Mouse (Mus musculus) heart, postnatal 25 days (tissue): ENCODE results near the gene Lmtk3. TPM values are rescaled to one million over a fixed set of nuclear protein-coding genes. Genes with fewer than 3 reads are reported as not detected.

Experiments used
- DNase-seq: peaks from one replicate; pipeline ENCODE4 v3.0.0; 2022; ENCODE audit warnings: low spot score
- intact Hi-C: fragments of 180-260 bp; cut with DNase I; formaldehyde crosslinking; loops from one replicate; pipeline ENCODE4 v1.15.1; 2025
- total RNA-seq, 2 experiments: library from RNA; stranded (reverse); gene quantifications; 2 replicates each; pipeline ENCODE4 v1.2.3; 2021

Lmtk3 gene
- total RNA-seq = under 1 TPM in 1 of 2 experiments, not detected in 1; 0.14 TPM

DNA sequence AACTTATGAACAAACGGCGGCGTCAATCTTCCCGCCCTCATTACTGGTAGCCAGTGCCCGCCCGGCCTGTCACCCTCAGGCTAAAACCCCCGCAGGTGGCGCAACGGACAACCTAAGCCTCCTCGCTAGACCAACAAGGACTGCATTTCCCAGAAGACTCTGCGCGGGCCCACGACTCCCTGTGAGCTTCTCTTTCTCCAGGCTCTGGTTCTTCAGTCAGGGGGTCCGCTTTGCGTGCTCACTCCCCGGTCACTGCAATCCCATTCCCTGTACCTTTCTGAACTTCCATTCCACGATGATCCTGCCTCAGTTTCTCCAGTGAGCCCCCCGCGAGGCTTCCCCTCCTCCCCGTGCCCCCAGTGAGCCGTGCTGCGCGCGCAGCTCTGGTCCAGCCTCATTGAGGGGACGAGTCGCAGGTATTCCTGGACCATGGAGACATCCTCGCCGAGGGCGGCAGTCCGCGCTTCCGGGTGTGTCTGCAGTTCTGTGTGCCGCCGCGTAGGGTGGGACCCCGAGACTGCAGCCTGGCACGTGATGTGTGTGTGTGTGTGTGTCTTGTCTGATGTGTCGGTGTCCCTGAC is at the start of gene Lmtk3:
TSS of gene Lmtk3 (plus strand) at position 228 of the 581 bp plus-strand sequence.
- DNase-seq = no peak
- intact Hi-C loops = no loop called here

DNA sequence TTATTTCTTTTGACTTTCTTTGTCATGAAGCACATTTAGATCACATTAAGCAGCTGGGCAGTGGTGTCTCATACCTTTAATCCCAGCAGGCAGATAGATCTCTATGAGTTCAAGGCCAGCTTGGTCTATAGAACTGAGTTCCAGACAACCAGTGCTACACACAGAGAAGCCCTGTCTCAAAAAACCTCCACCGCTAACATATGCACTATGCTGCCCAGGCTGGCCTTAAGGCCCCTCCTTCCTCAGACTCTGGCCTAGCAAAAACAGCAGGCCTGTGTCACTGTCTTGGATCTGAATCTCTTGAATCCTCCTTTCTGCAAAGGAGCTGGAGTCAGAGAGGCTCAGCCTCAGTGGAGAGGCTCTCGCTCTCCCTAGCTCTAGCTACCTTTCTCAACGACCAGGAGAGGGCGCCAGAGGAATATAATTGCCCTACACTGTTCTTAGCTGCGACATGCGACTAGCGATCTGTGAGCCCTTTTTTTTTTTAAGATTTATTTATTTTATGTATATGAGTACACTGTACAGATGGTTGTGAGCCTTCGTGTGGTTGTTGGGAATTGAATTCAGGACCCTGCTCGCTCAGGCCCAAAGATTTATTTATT is 44.3 kb upstream of the Lmtk3 start:
- intact Hi-C loops = loop anchor here (1.0 kb wide), 2 partner anchors 62 to 196 kb away; no protein-coding TSS in a partner anchor

DNA sequence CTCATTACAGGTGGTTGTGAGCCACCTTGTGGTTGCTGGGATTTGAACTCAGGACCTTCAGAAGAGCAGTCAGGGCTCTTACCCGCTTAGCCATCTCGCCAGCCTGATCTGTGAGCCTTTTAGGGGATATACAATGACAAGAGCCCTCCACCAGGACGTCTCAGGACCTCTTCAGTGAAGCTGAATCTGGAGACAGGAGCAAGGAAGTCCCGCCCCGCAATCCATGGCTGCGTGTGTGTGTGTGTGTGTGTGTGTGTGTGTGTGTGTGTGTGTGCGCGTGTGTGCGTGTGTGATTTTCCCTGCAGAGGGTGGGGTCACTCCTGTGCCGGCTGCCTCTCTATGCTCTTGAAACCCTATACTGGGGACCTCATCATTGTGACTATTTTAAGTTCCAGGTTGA is 43.7 kb upstream of the Lmtk3 start:
- intact Hi-C loops = loop anchor here (1.0 kb wide), 2 partner anchors 61 to 195 kb away; no protein-coding TSS in a partner anchor

More for the DNA sequence above, 44.3 kb upstream of the Lmtk3 start:
- DNase-seq = no peak

DNA sequence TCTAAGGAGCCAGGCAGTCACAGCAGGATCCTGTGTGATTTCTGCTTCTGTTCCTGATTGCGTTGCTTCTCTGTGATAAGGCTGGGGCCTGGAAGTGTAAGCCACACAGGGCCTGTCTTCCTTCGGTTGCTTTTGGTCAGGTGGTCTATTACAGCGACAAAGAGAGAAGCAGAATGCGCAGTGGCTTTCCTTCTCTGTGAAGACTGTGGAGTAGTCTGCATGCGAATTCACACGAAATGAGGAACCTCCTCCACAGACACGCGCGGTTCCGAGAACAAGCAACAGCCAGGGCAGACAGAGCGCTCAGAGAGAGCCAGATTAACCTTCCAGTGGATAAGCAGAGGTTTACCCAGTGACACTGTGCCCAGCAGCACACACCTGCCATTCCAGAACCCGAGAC is 42.2 kb upstream of the Lmtk3 start:
- no peak for DNase-seq
- intact Hi-C loops = no loop called here

More for the DNA sequence above, 43.7 kb upstream of the Lmtk3 start:
- DNase-seq = no peak

DNA sequence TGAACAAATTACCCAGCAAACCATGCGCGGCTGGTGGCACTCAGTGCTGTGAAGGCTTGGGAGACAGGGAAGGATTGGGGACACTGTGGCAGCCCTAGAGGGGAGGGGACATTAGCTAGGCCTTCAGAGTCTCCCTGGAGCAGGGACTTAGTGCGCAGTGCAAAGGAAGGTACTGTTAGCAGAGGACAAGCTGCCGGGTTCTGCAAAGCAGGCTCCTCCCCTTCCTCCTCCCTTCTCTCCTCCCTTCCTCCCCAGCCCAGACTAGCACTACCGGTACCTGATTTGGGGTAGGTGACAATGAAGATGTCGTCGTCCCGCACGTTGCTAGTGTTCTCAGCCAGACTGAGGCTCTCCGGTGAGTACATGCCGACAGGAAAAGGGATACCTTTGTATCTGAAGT is 41.8 kb upstream of the Lmtk3 start:
- intact Hi-C loops = no loop called here

DNA sequence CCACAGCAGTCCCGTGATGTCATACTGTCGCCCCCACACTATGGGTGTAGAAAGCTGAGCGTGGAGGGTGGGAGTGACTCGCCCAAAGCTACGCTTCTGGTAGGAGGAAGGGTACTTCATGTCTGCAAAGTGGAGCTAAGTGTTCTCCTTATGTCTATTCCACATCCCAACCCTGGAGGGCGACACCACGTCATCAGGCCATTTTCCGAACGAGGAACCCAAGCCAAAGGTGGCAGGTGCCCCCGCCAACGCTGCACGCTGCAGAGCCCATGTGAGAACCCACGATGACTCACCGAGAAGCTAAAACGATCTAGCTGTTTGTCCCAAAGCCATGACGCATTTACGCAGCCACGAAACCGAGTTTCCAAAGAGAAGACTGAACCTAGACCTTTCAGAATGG is 41.2 kb upstream of the Lmtk3 start:
- intact Hi-C loops = no loop called here

More for the DNA sequence above, 41.8 kb upstream of the Lmtk3 start:
- no peak for DNase-seq

DNA sequence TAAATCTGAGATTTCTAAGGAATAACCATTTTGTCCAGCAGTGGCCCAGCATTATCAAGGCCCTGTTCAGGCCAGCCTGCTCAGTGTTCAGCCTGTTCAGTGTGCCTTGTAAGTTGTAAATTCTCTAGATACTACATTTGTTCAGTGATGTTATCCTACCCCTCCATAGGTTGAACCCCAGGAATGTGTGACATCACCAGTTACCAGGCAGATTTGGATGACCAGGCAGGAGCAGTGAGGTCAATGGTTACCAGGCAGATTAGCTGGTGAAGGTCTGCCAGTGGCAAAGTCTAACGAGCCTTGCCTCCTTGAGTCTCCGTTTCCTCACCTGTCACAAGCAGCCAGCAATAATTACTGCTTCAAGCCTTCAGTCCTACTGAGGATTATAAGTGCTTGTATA is 39.2 kb upstream of the Lmtk3 start:
- intact Hi-C loops = no loop called here
- no peak for DNase-seq

More for the DNA sequence above, 41.2 kb upstream of the Lmtk3 start:
- DNase-seq = no peak

DNA sequence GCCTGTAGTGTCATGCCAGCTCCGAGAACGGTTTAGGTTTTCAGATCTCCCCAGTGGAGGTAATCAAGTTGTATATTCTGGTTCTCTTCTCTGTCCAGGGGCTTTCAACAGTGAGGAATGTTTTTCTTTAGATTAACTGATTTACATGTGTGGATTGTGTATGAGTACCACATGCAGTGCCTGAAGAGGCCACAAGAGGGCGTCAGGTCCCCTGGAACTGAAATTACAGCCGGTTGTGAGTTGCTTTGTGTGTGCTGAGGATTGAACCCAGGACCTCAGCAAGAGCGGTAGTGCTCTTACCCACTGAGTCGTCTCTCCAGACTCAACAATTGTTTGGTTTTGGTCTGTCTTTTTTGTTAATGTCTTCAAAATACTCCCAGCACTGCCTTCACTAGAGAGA is 37.0 kb upstream of the Lmtk3 start:
- no peak for DNase-seq
- intact Hi-C loops = no loop called here

DNA sequence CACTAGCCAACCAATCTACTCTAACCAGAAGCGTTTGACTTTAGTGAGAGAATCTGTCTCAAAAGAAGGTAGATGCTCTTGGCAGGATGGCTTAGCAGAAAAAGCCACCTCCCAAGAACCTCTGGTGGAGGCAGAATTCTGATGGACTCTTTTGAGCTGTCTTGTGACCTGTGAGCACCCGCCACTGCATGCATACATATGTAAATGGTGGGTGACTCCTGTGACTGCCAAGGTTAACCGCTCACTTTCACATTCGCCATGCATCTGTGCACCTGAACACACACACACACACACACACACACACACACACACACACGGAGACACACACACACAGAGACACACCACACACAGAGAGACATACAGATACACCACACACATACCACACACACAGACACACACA is 36.1 kb upstream of the Lmtk3 start:
- intact Hi-C loops = no loop called here
- DNase-seq = no peak

DNA sequence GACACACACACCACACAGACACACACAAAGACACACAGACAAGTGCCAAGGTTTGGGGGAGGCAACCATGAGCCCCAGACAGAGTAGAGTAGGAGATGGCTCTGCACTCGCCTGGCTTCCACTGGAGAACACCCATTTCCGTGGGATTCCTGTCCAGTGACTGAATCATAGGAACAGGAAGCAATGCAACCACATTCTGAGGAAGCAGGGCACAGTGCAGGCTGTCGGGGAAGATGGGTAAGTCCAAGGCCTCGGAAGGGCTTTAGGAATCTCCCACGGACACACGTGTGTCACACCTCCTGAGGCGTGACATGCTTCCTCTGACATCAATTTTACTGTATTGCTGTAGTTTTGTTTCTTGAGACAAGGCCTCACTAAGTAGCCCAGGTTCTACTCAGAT is 35.4 kb upstream of the Lmtk3 start:
- intact Hi-C loops = no loop called here

DNA sequence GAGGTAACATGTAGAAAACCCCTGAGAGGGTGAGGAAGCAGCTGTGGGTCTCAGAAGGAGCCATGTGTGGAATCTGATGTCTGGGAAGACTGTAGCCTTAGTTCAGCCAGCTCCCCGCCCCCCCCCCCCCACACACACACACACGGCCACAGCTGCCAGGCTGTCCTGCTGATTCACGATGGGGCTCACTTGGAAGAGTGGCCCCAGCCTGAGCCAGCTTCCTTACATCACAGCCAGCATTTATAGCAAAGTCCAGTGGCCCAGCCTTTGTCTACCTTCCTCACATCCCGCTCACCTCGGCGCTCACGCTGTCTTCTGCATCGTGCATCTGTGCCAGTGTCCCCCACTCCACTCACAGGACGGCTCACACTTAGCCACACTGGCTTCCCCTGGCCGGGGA is 34.1 kb upstream of the Lmtk3 start:
- intact Hi-C loops = no loop called here
- no peak for DNase-seq

More for the DNA sequence above, 35.4 kb upstream of the Lmtk3 start:
- DNase-seq = no peak

DNA sequence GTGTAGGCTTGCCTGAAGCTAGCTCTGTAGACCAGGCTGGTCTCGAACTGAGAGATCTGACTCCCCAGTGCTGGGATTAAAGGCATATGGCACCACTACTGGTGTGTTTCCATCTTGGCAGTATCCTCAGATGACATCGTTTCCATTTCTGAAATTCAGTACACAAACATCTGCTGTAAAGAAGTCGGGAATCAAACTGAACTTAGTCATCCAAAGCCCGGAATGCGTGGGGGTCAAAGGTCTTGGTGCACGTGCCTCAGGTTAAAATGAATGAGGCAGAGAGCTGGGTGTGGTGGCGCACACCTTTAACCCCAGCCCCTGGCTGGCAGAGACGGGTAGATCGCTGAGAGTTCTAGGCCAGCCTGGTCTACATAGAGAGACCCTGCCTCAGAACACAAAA is 33.4 kb upstream of the Lmtk3 start:
- DNase-seq = no peak
- intact Hi-C loops = no loop called here

DNA sequence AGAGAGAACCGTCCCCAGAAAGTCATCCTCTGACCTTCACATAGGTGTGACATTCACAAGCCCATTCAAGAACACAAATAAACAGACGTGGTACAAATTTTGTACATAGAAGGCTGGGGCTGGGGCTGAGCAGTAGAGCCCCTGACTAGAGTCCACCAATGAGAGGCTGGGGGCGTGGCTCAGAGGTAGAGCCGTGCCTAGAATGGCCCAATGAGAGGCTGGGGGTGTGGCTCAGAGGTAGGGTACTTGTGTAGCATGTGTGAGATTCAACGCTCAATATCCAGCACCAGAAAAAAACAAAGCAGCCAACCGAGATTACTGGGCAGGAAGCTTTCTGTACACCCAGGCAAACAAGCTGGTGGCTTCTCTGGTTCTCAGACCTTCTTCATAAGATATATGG is 27.8 kb upstream of the Lmtk3 start:
- intact Hi-C loops = no loop called here
- no peak for DNase-seq

DNA sequence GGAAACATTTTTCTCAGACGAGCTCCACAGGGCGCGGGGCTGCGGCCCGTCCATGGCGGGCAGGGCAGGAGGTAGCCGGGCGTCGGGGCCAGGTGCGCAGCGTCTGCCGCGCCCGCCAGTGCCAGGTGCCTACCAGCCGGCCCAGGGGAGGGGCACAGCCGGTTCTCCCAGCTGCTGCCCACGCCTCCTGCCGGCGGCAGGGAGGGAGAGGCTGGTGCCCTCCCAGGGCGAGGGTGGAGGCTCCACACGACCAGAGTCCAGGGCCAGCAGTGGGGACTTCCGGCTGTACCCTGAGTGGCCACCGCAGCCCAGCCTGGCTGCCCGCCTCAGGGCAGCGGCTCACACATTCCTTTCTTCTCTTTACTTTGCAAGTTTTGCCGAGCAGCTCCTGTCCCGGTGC is 24.1 kb upstream of the Lmtk3 start:
- intact Hi-C loops = no loop called here

DNA sequence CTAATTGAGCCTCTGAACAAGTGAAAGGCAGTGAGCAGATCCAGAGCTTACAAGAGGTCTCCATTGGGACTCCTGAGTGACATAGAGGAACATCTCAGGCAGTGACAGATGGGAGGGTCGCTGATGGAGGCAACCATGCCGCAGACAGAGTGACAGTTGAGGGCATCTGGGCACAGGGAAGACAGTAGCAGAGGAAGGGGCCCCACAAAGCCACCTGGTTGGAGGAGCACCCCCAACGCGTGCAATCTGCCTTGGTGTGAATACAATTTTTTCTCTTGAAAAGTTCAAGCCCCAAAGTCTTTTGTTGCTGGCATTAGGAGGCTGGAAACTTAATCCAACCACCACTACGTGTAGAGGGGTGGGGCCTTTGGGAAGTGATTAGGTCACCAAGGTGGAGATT is 23.4 kb upstream of the Lmtk3 start:
- intact Hi-C loops = no loop called here
- DNase-seq = no peak

More for the DNA sequence above, 24.1 kb upstream of the Lmtk3 start:
- no peak for DNase-seq

DNA sequence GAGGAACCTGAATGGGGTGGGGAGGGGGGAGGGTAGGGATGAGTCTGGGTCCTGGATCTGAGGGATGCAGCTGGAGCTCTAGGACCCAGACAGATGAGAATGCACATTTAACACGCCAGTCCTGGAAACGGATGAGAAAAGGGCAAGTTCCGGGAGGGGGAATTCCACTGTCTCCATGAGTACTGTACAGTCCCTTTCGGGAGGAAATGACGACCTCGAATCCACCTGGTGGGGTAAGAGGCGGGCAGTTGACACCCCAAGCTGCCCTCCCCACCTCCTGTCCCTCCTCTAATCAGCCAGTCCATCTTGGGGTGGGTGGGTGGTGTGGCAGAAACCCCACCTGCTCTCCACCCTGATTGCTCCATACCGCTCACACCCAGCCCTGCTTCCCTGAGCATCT is 17.5 kb upstream of the Lmtk3 start:
- intact Hi-C loops = no loop called here
- no peak for DNase-seq

DNA sequence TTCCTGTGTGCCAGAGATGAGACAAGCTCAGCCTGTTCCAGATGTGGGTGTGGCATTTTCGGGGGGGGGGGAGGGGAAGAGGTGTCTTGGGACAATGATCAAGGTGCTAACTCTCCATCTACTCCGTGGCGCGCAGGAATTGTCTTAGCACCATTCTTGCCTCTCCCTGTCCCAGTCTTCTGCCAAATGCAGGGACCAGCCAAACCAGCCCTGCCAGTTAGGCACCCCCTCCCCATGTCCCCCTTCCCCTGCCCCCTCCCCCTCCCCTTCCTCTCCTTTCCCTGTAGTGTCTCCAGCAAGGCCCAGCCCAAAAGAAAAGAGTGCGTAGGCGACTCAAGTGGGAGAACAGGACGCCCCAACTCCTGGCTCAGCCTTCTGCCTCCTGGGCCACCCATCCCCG is 16.8 kb upstream of the Lmtk3 start:
- no peak for DNase-seq
- intact Hi-C loops = no loop called here

DNA sequence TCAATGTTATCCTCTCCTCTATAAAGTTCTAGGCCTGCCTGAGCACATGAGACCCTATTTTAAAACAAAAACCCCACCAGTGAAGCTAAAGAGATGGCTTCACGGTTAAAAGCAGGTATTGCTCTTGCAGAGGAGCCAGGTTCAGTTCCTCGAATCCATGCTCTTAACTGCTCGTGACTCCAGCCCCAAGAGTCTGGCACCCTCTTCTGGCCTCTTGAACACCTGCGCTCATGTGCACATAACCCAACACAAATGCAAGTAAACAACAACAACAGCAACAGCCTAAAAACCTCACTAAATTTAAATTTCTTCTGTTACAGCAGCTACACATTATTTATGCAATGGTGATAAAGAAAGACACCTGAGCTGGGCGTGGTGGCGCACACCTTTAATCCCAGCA is 16.0 kb upstream of the Lmtk3 start:
- intact Hi-C loops = no loop called here
- DNase-seq = no peak

DNA sequence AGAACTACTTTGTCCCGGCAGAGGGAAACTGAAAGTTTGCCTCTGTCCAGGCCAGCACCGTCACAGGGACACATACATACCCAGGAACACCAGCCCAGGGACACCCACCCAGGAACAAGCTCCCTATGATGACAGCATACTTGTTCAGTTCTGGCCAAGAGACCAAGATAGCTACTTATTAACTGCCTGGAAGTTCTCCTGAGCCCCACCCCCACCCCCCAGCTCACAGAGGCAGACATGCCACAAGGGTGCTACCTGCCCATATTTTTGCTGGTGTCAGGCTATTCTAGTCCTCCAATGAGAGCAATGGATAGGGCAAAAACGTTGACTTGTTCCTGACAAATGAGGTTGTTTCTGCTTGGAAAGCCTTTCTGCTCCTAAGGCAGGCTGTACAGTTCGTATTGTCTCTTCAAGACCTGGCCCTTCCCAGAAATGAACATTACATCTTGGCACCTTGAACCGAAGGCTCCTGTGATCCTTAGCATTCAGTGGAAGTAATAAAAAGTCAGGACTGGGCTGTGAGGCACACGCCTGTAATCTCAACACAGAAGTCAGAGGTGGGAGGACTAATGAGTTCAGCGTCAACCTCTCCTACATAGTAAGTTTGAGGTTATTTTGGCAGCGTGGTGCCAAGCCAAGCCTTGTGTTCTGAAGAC is 13.0 kb upstream of the Lmtk3 start:
- intact Hi-C loops = no loop called here
- no peak for DNase-seq

DNA sequence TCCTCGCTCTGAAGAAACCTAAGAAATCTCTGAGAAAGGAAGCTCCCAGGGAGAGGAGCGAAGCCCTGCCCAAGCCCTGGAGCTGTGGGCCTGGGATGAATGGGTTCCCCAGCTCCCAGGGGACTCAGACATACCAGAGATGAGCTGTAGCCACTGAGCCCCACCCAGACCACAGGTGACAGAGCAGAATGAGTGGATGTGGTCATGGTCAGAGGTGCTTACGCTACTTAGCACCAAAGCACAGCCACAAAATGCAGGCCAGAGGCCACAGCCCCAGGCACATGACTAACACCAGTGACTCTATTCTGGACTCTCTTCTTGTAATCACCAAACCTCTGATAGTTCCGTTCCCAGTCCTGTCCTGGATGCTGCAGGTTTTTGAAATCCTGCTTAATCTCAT is 12.4 kb upstream of the Lmtk3 start:
- no peak for DNase-seq
- intact Hi-C loops = no loop called here

DNA sequence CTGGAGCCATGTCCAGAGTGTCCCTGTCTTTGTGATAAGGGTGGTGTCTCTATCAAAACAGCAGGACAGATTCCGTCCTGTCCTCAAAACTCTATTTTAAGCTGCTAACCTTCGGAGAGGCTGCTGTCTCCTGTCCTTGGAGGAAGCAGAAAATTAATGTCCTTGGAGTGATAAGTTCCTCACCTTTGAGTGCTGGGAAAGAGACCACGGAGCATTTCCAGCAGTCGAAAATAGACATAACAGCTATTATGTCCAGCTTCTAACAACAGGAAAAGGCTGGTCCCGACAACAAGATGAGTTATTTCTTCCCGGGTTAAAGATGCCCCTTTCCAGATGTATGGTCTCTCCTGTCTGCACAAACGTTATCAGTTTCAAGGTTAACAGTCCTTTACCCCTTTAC is 8.3 kb upstream of the Lmtk3 start:
- intact Hi-C loops = no loop called here
- DNase-seq = no peak
